Mouse (Mus musculus): ENCODE results near the gene Tmem178b.

- no peak for TF ChIP-seq ZC3H11A (IDR thresholded peaks at IDR 0.05; ENCODE audit: borderline replicate concordance, low read depth, low read length)
- TF ChIP-seq CHD2 (IDR thresholded peaks at IDR 0.05; ENCODE audit: low read depth, low read length): no peak
Observed at GRCm38 (mm10) chr6:39926442-39926841, 53.4 kb downstream of the Tmem178b start.

Data from ES-E14 (cell line).